Mouse (Mus musculus): ENCODE results near the gene Zfpm1. TPM values are rescaled to one million over a fixed set of nuclear protein-coding genes. Genes with fewer than 3 reads are reported as not detected.

Zfpm1 gene
- polyA plus RNA-seq, 1 experiment from 2014 or later: 7.7 TPM

DNA sequence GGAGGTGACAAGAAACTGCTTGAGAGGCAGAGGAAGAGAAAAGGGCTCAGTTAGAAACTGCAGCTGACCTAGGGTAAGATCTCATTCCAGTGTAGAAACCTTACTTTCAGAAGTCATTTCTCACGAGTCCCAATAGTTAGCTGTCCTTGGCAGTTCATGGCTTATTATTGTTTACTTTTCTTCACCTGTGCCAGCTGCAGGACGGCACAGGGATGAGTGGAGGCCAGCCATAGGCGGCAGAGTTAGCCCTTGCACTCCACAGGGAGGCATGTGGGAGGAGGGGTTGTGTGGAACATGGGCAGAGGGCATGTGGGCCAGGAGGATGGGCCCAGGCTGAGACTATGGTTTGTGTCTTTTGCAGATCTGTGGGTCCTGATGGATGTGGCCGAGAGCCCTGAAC lies 101.1 kb downstream of the Zfpm1 start:
- TF ChIP-seq CTCF (IDR thresholded peaks at IDR 0.05; ENCODE audit: low read depth): no peak
- Histone ChIP-seq H3K4me1 (replicated peaks; ENCODE audit: control insufficient read depth, insufficient read depth, low read length) (0 out of 2 replicates have a peak, but pooled peaks cover 3% of the 10 kb centered on the region), H3K36me3 (ENCODE audit: control insufficient read depth, insufficient read depth) (peaks cover 60% of the 10 kb centered on the region), H3K4me3 (ENCODE audit: low read depth, low read length) (no peak overlapping the region), H3K27me3 (replicated peaks; ENCODE audit: control insufficient read depth, insufficient read depth, low read length) (no peaks in the 10 kb centered on the region), H3K9me3 (ENCODE audit: control insufficient read depth) (no peaks in the 10 kb centered on the region), H3K4me2 (replicated peaks; ENCODE audit: low read depth) (no peak overlapping the region), H3K9ac (ENCODE audit: low read depth, low read length) (no peak overlapping the region), H3K27ac (ENCODE audit: low read depth, low read length) (no peak overlapping the region)
- 46% methylated on average over 4 of the region's 4 CpGs for WGBS
- ATAC-seq: no peak

Other genes with a start within 250 kb of the Zfpm1 start
- gene Trhr2, start 78.6 kb downstream of the Zfpm1 start, polyA plus RNA-seq (2015; fragmentation: Nextera tagmentation; extraction: Ambion mirVana): not detected in 2 replicates
- 24.0 and 26.1 TPM in 2 replicates for gene Zc3h18, start 94.5 kb downstream of the Zfpm1 start, polyA plus RNA-seq (2015; fragmentation: Nextera tagmentation; extraction: Ambion mirVana)
- gene Il17c, start 139.9 kb downstream of the Zfpm1 start, polyA plus RNA-seq (2015; fragmentation: Nextera tagmentation; extraction: Ambion mirVana): not detected in 2 replicates
- 292 and 312 TPM in 2 replicates for gene Cyba, start 150.8 kb downstream of the Zfpm1 start, polyA plus RNA-seq (2015; fragmentation: Nextera tagmentation; extraction: Ambion mirVana)
- 18.7 and 19.2 TPM in 2 replicates for gene Mvd, start 161.3 kb downstream of the Zfpm1 start, polyA plus RNA-seq (2015; fragmentation: Nextera tagmentation; extraction: Ambion mirVana)
- gene Snai3, start 178.6 kb downstream of the Zfpm1 start, polyA plus RNA-seq (2015; fragmentation: Nextera tagmentation; extraction: Ambion mirVana): 0.33 and 0.46 TPM in 2 replicates
- 22.7 and 22.8 TPM in 2 replicates for gene Rnf166, start 193.9 kb downstream of the Zfpm1 start, polyA plus RNA-seq (2015; fragmentation: Nextera tagmentation; extraction: Ambion mirVana)
- gene Ctu2, start 194.0 kb downstream of the Zfpm1 start, polyA plus RNA-seq (2015; fragmentation: Nextera tagmentation; extraction: Ambion mirVana): 22.4 and 26.4 TPM in 2 replicates